Mouse (Mus musculus): ENCODE data around the gene Sept11.
A peak's percentile ranks its signal among the peaks of the same experiment; 100 is the strongest.

DNA sequence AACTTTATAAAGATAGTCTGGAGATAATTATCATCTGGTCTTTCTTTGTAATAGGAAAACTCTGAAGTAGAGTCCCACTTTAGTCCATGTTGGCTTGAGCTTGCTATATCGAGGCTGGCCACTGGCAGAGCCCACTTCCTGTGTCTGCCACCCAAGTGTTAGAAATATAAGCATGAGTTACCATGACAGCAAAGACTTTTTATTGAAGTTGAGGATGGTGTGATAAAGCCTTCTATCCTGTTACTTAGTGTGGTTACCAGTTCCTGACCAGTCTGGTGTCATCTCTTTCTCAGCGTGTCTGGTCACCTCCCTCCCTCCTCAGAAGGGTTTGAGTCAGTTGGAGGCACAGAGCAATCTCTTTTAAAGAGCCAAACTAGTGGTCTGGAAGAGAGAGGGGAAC, 16.3 kb downstream of the Sept11 start:
- TF ChIP-seq GATA1 (IDR thresholded peaks at IDR 0.05; ENCODE audit: borderline replicate concordance, low read length) = peak; percentile 52; the same call in 2 of the 3 replicates
- TF ChIP-seq FLI1 (IDR thresholded peaks at IDR 0.05; ENCODE audit: low read length) = no peak
